Mouse (Mus musculus): ENCODE measurements around the gene Klk12. TPM values are rescaled to one million over a fixed set of nuclear protein-coding genes. Genes with fewer than 3 reads are reported as not detected.

Gene Klk12
- polyA plus RNA-seq, 1 experiment from 2014 or later, result not detected

DNA sequence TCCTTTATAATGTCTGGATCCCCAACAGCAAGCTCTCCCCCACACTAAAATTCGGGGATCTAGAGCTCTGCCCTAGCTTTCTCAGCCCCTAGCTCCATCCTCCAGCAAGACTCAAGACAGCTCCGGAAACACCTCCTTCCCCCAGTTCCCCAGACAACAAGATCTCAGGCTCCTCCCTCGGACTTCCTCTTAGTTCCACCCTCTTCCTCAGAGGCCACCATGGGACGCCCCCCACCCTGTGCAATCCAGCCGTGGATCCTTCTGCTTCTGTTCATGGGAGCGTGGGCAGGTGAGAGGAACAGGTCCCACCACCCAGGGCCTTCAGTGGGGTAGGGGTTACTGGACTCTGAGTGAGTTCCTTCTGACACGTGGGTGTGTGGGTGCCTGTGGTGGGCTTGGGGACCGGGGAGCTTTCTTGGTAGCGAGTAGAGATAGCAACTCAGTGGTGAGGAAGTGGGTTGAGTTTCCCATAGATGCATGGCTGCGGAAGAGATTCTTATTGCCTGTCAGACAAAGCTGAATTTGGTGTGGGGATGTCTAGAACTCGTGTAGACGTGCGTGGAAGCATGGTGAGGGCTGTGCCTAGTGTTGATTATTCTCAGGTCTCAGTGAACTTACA, 29.3 kb downstream of the Klk12 start:
- WGBS, result 39% methylated on average over 13 of the region's 13 CpGs

GRCm38 (mm10) chr7:43799876-43800275, 31.2 kb downstream of the Klk12 start:
- Histone ChIP-seq H3K27me3 (peaks cover 39% of the 10 kb centered on the region), H3K27ac (replicated peaks) (no peak overlapping the region)
- no peak for ATAC-seq (ENCODE audit: low read depth)

More for the DNA sequence above, 29.3 kb downstream of the Klk12 start:
- H3K27me3 ChIP-seq, result peaks cover 49% of the 10 kb centered on the region
- no peaks in the 10 kb centered on the region for H3K9me3 ChIP-seq
- H3K4me3 ChIP-seq, result peak overlapping the region; percentile 41
- H3K9ac ChIP-seq, result no peak overlapping the region; the same call in 1 of the 2 replicates
- H3K4me2 ChIP-seq, result peak overlapping the region; percentile 63
- 0 out of 2 replicates have a peak, but pooled peaks have one; percentile 44 for ATAC-seq (ENCODE audit: low read depth)
- no peak overlapping the region for H3K27ac ChIP-seq (replicated peaks)
- H3K4me1 ChIP-seq (replicated peaks), result peaks cover 17% of the 10 kb centered on the region
- no peaks in the 10 kb centered on the region for H3K36me3 ChIP-seq

GRCm38 (mm10) chr7:43810994-43811393, 42.3 kb downstream of the Klk12 start, which contains the start of gene Klk7:
Gene Klk7 (plus strand): TSS chr7:43811294.
- WGBS, result 62% methylated on average over 5 of the region's 5 CpGs
- Histone ChIP-seq H3K27ac (replicated peaks) (no peak within 1 kb of the TSS), H3K36me3 (no peaks in the 10 kb centered on the region), H3K9me3 (no peaks in the 10 kb centered on the region), H3K4me1 (replicated peaks) (no peaks in the 10 kb centered on the region), H3K4me2 (no peak within 1 kb of the TSS), H3K9ac (no peak within 1 kb of the TSS), H3K27me3 (no peaks in the 10 kb centered on the region), H3K4me3 (no peak within 1 kb of the TSS)
- ATAC-seq (ENCODE audit: low read depth), result no peak

More at GRCm38 (mm10) chr7:43799876-43800275, 31.2 kb downstream of the Klk12 start:
- Histone ChIP-seq H3K9me3 (no peaks in the 10 kb centered on the region), H3K4me3 (no peak overlapping the region), H3K9ac (no peak overlapping the region), H3K4me1 (replicated peaks) (peaks cover 17% of the 10 kb centered on the region), H3K4me2 (no peak overlapping the region), H3K36me3 (no peaks in the 10 kb centered on the region)
- 74% methylated on average over 7 of the region's 7 CpGs for WGBS

DNA sequence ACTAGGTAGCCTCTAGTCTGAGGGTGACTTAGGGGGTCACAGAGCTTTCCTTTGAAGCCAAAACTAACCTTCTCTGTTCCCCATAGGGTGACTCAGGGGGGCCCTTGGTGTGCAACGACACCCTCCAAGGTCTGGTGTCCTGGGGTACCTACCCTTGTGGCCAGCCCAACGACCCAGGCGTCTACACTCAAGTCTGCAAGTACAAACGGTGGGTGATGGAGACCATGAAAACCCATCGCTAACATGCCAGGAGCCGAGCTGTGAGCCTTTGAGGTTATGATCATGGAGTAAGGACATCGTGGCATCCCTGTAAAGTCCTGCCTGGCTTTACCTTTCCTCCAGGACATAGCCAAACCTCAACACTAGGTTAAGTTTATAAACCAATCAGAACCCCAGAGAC, 46.5 kb downstream of the Klk12 start:
- no peaks in the 10 kb centered on the region for H3K36me3 ChIP-seq
- no peak overlapping the region for H3K9ac ChIP-seq
- no peaks in the 10 kb centered on the region for H3K9me3 ChIP-seq
- H3K4me2 ChIP-seq, result no peak overlapping the region
- ATAC-seq (ENCODE audit: low read depth), result no peak
- H3K27ac ChIP-seq (replicated peaks), result no peak overlapping the region
- H3K4me1 ChIP-seq (replicated peaks), result no peaks in the 10 kb centered on the region
- no peak overlapping the region for H3K4me3 ChIP-seq
- no peaks in the 10 kb centered on the region for H3K27me3 ChIP-seq
- WGBS, result 89% methylated on average over 7 of the region's 7 CpGs

GRCm38 (mm10) chr7:43816746-43817145, 48.0 kb downstream of the Klk12 start:
- Histone ChIP-seq H3K36me3 (no peaks in the 10 kb centered on the region), H3K27me3 (no peaks in the 10 kb centered on the region), H3K27ac (replicated peaks) (no peak overlapping the region), H3K9ac (no peak overlapping the region), H3K4me1 (replicated peaks) (no peaks in the 10 kb centered on the region), H3K4me3 (no peak overlapping the region), H3K4me2 (no peak overlapping the region), H3K9me3 (no peaks in the 10 kb centered on the region)
- ATAC-seq (ENCODE audit: low read depth), result no peak

DNA sequence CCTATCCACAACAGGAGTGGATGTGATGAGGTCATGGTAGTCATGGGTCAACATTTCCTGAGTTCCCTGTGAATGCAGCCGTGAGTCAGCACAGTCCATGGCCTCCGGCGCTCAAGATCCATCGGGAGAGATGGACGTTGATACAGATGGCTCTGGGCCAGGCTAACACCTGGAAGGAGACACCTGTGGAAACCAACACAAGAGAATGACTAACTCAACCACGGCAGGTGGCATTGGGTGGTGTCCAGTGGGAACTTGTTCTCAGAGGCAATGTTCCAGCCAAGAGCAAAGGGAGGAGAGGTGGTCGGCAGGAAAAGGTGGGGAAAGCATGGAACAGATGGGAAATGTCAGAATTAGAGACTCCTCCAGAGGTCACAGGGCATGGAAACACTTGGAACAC, 52.9 kb downstream of the Klk12 start:
- no peak overlapping the region for H3K4me2 ChIP-seq
- WGBS, result 93% methylated on average over 7 of the region's 7 CpGs
- H3K27me3 ChIP-seq, result no peaks in the 10 kb centered on the region
- no peaks in the 10 kb centered on the region for H3K36me3 ChIP-seq
- H3K4me1 ChIP-seq (replicated peaks), result no peaks in the 10 kb centered on the region
- no peak overlapping the region for H3K4me3 ChIP-seq
- H3K9ac ChIP-seq, result no peak overlapping the region
- no peaks in the 10 kb centered on the region for H3K9me3 ChIP-seq
- no peak for ATAC-seq (ENCODE audit: low read depth)
- no peak overlapping the region for H3K27ac ChIP-seq (replicated peaks)

Other genes with a start within 250 kb of the Klk12 start
- gene Cd33, start 224.5 kb upstream of the Klk12 start, polyA plus RNA-seq (2015; fragmentation: Nextera tagmentation; extraction: Ambion mirVana), result 1.5 and 1.6 TPM in 2 replicates
- 8.2 and 9.5 TPM in 2 replicates for gene Zfp658, start 206.6 kb upstream of the Klk12 start, polyA plus RNA-seq (2015; fragmentation: Nextera tagmentation; extraction: Ambion mirVana)
- 13.9 and 14.7 TPM in 2 replicates for gene Zfp719, start 189.3 kb upstream of the Klk12 start, polyA plus RNA-seq (2015; fragmentation: Nextera tagmentation; extraction: Ambion mirVana)
- 0.29 and 0.32 TPM in 2 replicates for gene Zfp819, start 161.7 kb upstream of the Klk12 start, polyA plus RNA-seq (2015; fragmentation: Nextera tagmentation; extraction: Ambion mirVana)
- not detected in 2 replicates for gene Ceacam18, start 134.2 kb upstream of the Klk12 start, polyA plus RNA-seq (2015; fragmentation: Nextera tagmentation; extraction: Ambion mirVana)
- 0.41 TPM in 1 of 2 replicates, not detected in the other for gene Siglece, start 108.7 kb upstream of the Klk12 start, polyA plus RNA-seq (2015; fragmentation: Nextera tagmentation; extraction: Ambion mirVana)
- gene Ctu1, start 96.9 kb upstream of the Klk12 start, polyA plus RNA-seq (2015; fragmentation: Nextera tagmentation; extraction: Ambion mirVana), result 20.1 and 21.1 TPM in 2 replicates
- gene Klk14, start 78.5 kb upstream of the Klk12 start, polyA plus RNA-seq (2015; fragmentation: Nextera tagmentation; extraction: Ambion mirVana), result not detected in 2 replicates
- not detected in 2 replicates for gene Klk13, start 56.3 kb upstream of the Klk12 start, polyA plus RNA-seq (2015; fragmentation: Nextera tagmentation; extraction: Ambion mirVana)
- not detected in 2 replicates for gene Klk11, start 5.7 kb downstream of the Klk12 start, polyA plus RNA-seq (2015; fragmentation: Nextera tagmentation; extraction: Ambion mirVana)
- not detected in 2 replicates for gene Klk10, start 12.1 kb downstream of the Klk12 start, polyA plus RNA-seq (2015; fragmentation: Nextera tagmentation; extraction: Ambion mirVana)
- not detected in 2 replicates for gene Klk9, start 23.0 kb downstream of the Klk12 start, polyA plus RNA-seq (2015; fragmentation: Nextera tagmentation; extraction: Ambion mirVana)
- gene Klk8, start 28.7 kb downstream of the Klk12 start, polyA plus RNA-seq (2015; fragmentation: Nextera tagmentation; extraction: Ambion mirVana), result 8.0 and 8.3 TPM in 2 replicates
- not detected in 2 replicates for gene Klk7, start 42.4 kb downstream of the Klk12 start, polyA plus RNA-seq (2015; fragmentation: Nextera tagmentation; extraction: Ambion mirVana)
- gene Klk6, start 55.6 kb downstream of the Klk12 start, polyA plus RNA-seq (2015; fragmentation: Nextera tagmentation; extraction: Ambion mirVana), result not detected in 2 replicates
- not detected in 2 replicates for gene Klk5, start 73.1 kb downstream of the Klk12 start, polyA plus RNA-seq (2015; fragmentation: Nextera tagmentation; extraction: Ambion mirVana)
- 0.31 TPM in 1 of 2 replicates, not detected in the other for gene Klk4, start 112.3 kb downstream of the Klk12 start, polyA plus RNA-seq (2015; fragmentation: Nextera tagmentation; extraction: Ambion mirVana)
- not detected in 2 replicates for gene Klk15, start 164.8 kb downstream of the Klk12 start, polyA plus RNA-seq (2015; fragmentation: Nextera tagmentation; extraction: Ambion mirVana)
- not detected in 2 replicates for gene Klk1b8, start 181.8 kb downstream of the Klk12 start, polyA plus RNA-seq (2015; fragmentation: Nextera tagmentation; extraction: Ambion mirVana)
- gene Klk1b1, start 197.9 kb downstream of the Klk12 start, polyA plus RNA-seq (2015; fragmentation: Nextera tagmentation; extraction: Ambion mirVana), result not detected in 2 replicates
- not detected in 2 replicates for gene Klk1b9, start 207.2 kb downstream of the Klk12 start, polyA plus RNA-seq (2015; fragmentation: Nextera tagmentation; extraction: Ambion mirVana)
- gene Klk1b11, start 227.0 kb downstream of the Klk12 start, polyA plus RNA-seq (2015; fragmentation: Nextera tagmentation; extraction: Ambion mirVana), result not detected in 2 replicates
- not detected in 2 replicates for gene Klk1b26, start 243.3 kb downstream of the Klk12 start, polyA plus RNA-seq (2015; fragmentation: Nextera tagmentation; extraction: Ambion mirVana)

All from neural tube, embryonic 13.5 days (tissue).